In genomic region chr12:110804261-110804660, GRCm38 (mm10) we compare ENCODE assay signal across 9 mouse cellular contexts. TPM values are rescaled to one million over a fixed set of nuclear protein-coding genes. Genes with fewer than 3 reads are reported as not detected.
DNase-seq lines count a peak whose midpoint lies in the region; ATAC-seq lines count a peak whose summit lies in the region.
"Had no signal": no experiment of that assay in that cellular context is flagged by ENCODE, and none has a peak within 500 bp of the region (broad histone marks: within the 10 kb centered on the region; RNA-seq: fewer than 3 reads in every experiment).

No protein-coding gene starts in this region.

- peak; percentile 49; the same call in 1 of the 2 replicates for ATAC-seq in hindbrain, embryonic 14.5 days (ENCODE audit: low FRiP score)
- no peak for ATAC-seq in granulocyte monocyte progenitor cell, adult 5-6 weeks (replicated peaks; ENCODE audit: poor library complexity, severe bottlenecking)
- ATAC-seq in inflammation-experienced regulatory T-cells, adult 6 months = no peak

- peaks cover 21% of the 10 kb centered on the region for H3K36me3 ChIP-seq in hindbrain, embryonic 14.5 days (replicated peaks; ENCODE audit: control insufficient read depth, insufficient read depth)

- H3K9me3 ChIP-seq in hindbrain, embryonic 14.5 days (ENCODE audit: control insufficient read depth, low read length) = no peaks in the 10 kb centered on the region
- H3K9me3 ChIP-seq: limb, embryonic 15.5 days had no signal

- H3K9ac ChIP-seq in hindbrain, embryonic 14.5 days = no peak overlapping the region
- H3K9ac ChIP-seq: limb, embryonic 15.5 days had no signal

- peak; percentile 54 for DNase-seq in embryo, embryonic 10 days (ENCODE audit: low spot score)
- DNase-seq in embryo, embryonic 9.5 days (ENCODE audit: extremely low spot score) = no peak
- peak; percentile 55 for DNase-seq in testis, postnatal 10 days (ENCODE audit: low spot score)
- no peak for DNase-seq in testis, postnatal 14 days (ENCODE audit: low spot score)
- DNase-seq in hindbrain, embryonic 14.5 days (ENCODE audit: low spot score) = peak; percentile 35
- DNase-seq in retina, embryonic 14.5 days (ENCODE audit: low spot score) = peak; percentile 67

- H3K27me3 ChIP-seq in hindbrain, embryonic 14.5 days (ENCODE audit: control insufficient read depth, insufficient read depth, low read length) = no peaks in the 10 kb centered on the region
- H3K27me3 ChIP-seq: limb, embryonic 15.5 days had no signal

- no peak overlapping the region for H3K27ac ChIP-seq in hindbrain, embryonic 14.5 days
- H3K27ac ChIP-seq: limb, embryonic 15.5 days had no signal

- H3K4me1 ChIP-seq in hindbrain, embryonic 14.5 days (replicated peaks; ENCODE audit: control insufficient read depth, insufficient read depth, low read length) = 0 out of 2 replicates have a peak, but pooled peaks cover 4% of the 10 kb centered on the region

- 23% methylated on average over 10 of the region's 10 CpGs for WGBS in hindbrain, embryonic 14.5 days

- no peak overlapping the region for H3K4me3 ChIP-seq in hindbrain, embryonic 14.5 days (replicated peaks; ENCODE audit: low read length)
- H3K4me3 ChIP-seq: limb, embryonic 15.5 days had no signal

- H3K4me2 ChIP-seq in hindbrain, embryonic 14.5 days (replicated peaks) = no peak overlapping the region
- H3K4me2 ChIP-seq: limb, embryonic 15.5 days had no signal

RNA-seq across cellular contexts. Expression of gene Mok, which starts 36.5 kb away (rescaled TPM):
- 14.3 and 17.5 TPM in 2 replicates for polyA plus RNA-seq in hindbrain, embryonic 14.5 days (2014; fragmentation: Nextera tagmentation; extraction: Ambion mirVana)
- total RNA-seq in granulocyte monocyte progenitor cell, adult 5-6 weeks (2014; fragmentation: Nextera tagmentation) = 1.5 TPM in 2 replicates
- total RNA-seq in granulocyte monocyte progenitor cell, adult 5-6 weeks (2017) = 2.6 and 2.9 TPM in 2 replicates
- under 1 TPM in 2 of 3 experiments, not detected in 1; 0.50 to 0.57 TPM for polyA plus RNA-seq in inflammation-experienced regulatory T-cells, adult 6 months (2017; shearing (Covaris generic))

RNA-seq across cellular contexts. Expression of gene Zfp839, which starts 45.8 kb away (rescaled TPM):
- 2.8 and 3.8 TPM in 2 replicates for polyA plus RNA-seq in hindbrain, embryonic 14.5 days (2014; fragmentation: Nextera tagmentation; extraction: Ambion mirVana)
- total RNA-seq in granulocyte monocyte progenitor cell, adult 5-6 weeks (2014; fragmentation: Nextera tagmentation) = 6.4 and 8.4 TPM in 2 replicates
- total RNA-seq in granulocyte monocyte progenitor cell, adult 5-6 weeks (2017) = 4.7 and 6.6 TPM in 2 replicates
- polyA plus RNA-seq in inflammation-experienced regulatory T-cells, adult 6 months (2017; shearing (Covaris generic)) = 1 to 10 TPM; 1.7 to 2.4 (median 2.3) TPM

Comparison
In these comparisons a context has a peak if more than half of its experiments do, and no peak if none do; other contexts are left out.
1. DNase-seq: peak in embryo, embryonic 10 days (single experiment), testis, postnatal 10 days (single experiment), hindbrain, embryonic 14.5 days (single experiment) and retina, embryonic 14.5 days (single experiment); none in embryo, embryonic 9.5 days (single experiment) and testis, postnatal 14 days (single experiment).